Mouse (Mus musculus) retina, adult 2 months (tissue): ENCODE data around the gene Hlf.

Experiments
- DNase-seq: peaks from one replicate; pipeline ENCODE4 v3.0.0-alpha.2; 2012; ENCODE audit warnings: low read depth, low spot score

Gene Hlf

DNA sequence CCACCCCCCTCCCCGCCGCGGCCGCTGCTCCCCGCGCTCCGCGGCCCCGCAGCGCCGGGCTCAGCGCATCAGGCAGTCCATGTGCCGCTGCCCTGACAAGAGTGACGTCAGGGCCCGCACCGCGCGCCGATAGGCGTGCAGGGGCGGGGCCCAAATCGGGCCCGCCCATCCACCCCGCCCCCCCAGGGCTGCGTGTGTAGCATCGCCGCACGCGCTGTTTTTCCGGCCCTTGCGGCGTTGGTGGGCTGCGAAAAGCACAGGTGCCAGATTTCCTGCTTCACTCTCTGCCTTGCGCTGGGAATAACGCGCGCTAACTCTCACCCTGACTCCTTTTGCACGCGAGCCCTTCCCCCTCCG lies at the start of gene Hlf:
Gene Hlf, minus strand, starts transcription at position 79 of the 357 bp plus-strand sequence.
- peak; percentile 91 for DNase-seq

DNA sequence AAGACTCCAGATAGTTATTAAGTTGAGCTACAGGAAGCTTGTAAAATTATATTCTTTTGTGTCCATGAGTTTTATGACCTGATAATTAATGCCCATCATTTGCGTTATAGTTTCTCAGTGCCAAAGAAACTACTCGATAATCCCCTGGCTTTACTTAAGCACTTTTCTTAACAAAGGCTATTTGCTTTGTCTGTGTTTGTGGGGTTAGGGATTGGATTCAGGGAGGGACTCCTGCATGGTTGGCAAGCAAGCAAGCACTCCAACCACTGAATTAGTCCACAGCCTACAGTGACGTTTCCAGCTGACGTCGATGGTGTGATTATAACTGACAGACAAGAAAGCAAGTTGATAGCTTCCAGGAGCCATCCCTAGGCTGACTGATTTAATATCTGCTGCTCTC lies 48.1 kb upstream of the Hlf start:
- no peak for DNase-seq

DNA sequence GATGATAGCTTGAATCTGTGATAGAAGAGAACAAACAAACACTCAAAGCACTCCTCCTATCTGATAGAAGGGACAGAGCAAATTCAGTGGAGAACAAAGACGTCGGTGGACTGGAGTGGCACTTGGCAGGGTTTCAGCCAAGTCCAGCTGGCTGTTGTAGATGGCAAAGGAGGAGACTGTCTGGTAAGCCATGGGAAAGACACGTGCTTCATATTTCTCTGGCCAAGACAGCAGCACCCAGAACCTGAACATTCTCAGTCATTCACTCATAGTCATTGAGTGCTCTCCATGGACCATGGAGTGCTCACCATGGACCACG lies 34.5 kb upstream of the Hlf start:
- no peak for DNase-seq

DNA sequence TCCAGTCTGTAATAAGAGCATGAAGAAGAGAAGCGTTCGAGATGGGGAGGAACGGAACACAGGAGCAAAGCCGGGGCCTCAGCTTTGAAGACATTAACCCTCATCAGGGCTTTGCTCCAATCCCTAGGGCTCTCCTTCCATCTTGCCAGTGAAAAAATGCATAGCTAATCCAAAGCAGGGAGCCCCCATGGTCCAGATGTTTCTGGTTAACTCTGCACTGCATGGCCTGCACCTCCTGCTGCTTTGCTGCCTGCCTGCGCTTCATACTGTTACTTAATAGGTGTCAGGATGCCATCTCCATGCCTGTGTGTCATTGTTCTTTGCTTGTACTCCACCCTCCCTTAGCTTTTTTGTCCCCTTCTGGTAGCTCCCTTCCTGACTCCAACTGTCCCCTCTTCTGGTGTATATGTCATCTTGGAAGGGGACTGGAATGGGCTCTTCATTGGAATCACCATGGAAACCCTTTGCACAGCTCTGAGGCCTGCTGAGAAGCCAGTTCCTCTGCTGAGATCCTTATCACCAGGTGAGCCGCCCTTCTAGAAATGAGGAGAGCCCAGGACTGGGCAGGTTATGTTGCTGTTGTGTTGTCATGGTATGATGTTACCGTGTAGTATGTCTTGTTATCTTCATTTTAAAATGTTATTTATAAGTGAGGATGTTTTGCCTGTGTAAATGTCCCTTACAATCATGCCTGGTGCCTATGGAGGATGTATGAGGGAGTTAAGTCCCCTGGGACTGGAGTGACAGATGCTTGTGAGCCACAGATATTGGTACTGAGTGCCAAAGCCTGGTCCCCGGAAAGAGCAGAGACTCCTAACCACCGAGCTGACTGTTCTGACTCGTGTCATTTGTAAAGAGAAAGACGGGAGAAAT lies 33.9 kb upstream of the Hlf start:
- DNase-seq = no peak

DNA sequence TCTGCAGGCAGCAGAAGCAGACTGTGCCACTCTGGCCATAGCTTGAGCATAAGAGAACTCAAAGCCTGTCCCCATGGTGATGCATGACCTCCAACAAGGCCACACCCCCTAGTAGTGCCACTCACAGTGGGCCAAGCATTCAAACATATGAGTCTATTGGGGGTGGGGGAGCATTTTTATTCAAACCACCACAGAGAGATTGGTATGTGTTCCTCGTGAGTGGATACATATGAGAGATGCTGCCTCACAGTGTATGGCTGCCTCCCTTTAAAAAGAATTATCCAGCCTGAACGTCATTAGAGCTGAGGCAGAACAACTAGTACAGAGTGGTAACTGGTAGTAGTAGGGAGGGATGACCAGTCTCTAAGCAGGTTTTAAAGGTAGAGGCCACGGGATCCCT lies 33.2 kb upstream of the Hlf start:
- DNase-seq = no peak

DNA sequence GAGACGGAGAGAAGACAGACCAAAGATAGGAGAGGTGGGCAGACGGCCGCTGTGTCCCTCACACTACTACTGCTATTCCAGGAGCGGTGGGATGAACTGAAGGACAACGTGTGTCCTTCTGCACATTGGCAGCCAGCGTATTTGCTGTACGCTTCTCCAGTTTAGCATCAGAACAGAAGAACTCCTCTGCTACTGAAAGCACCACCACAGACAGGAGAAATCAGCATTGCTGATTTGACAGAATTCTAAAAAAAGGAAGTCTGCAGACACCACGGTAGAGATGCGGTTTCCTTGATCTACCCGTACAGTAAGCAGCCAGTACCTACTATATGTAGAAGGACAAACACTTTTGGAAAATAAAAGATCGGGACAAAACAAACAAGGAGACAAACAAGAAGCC lies 29.0 kb upstream of the Hlf start:
- DNase-seq = no peak

DNA sequence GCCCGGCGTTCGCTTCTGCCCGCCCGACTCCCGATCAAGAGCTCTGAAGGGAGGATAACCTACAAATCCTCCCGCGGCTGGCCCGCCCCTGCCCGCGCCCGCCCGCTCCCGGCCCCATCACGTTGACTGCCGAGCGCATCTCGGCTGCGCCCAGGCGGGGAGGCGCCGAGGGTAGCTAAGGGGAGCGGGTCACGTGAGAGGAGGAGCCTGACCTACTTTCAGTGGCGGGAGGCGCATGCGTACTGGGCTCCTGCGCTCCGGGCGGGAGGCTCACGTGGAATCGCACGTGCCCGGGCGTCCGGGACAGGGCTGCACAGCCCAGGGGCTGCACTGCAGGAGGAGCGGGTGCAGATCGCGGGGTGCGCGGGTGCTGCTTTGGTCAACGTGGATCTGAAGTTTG lies 27.2 kb upstream of the Hlf start:
- peak; percentile 95 for DNase-seq

DNA sequence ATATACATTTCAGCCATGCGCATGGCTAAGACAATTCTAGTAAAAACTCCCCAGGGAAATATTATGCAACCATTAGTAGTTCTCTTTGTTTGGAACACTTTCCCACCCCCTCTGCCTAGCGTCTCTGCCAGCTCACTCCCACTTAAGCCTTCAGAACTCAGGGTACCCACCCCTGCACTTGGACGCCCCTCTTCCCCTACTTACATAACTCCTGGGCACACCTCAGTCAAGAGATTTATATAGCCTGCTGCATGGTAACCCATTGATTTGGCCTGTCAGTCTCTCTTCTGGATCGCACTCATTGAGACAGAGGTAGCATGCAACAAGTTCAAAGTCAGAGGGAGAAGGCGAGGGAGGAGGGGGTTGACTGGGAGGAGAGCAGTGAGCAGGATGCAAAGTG lies 26.3 kb upstream of the Hlf start:
- no peak for DNase-seq

DNA sequence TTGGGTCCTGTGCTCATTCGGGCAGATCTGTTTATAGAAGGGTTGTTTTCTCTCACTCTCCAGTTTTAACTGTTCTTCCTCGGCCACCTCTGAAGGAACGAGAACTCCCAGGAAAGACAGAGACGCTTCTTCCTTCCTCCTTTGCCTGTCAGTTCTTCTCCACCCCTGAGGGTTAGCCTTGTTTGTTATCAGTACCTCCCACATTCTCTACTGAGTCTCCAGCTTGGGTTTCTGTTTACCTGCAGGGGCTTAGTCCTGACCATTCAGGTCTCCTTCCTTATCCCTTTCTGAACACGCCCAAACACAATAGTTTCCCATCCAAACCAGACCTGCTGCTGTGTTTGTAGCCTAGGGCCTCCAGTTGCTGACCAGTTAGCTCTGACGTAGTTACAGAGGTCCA lies 8.2 kb upstream of the Hlf start:
- no peak for DNase-seq

DNA sequence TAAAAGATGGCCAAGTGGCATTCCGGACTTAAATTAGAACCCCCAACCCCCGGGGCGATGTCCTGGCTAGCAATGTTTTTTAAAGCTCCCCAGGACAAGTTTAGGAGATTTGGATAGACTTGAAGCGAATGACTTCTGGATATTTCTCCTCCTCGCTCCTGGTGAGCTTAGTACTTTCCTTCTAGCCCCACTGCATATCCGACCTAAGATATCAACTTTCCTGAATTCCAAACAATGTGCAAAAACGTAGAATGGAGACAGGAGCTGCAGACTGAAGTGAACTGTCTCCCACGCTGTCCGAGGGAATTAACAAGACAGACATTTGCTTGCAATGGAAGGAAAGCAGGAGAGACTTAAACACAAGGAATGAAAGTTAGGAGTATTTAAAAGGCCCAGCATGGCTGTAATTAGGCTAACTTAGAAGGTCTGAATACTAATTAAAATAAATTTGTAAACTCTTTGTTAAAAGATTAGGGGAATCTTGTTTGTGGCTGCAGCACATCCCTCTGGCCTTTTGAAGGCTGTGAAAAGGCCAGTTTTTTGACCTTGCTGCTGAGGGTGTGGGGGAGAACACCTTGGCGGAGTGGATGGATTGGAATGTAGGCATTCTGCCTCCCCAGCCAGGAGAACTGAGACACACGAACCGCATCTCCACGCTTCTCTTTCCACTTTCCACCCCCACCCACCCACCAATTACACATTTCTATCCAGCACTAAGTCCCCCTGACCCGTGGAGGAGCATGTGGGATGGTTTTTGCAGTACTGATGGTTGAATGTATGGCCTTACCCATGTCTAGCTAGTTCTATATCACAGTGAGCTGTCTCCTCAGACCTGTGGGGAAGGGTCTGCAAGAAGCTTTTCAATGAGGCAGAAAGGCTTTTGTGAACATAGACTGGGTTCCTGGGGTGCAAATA lies 833 bp upstream of the Hlf start:
- no peak for DNase-seq

DNA sequence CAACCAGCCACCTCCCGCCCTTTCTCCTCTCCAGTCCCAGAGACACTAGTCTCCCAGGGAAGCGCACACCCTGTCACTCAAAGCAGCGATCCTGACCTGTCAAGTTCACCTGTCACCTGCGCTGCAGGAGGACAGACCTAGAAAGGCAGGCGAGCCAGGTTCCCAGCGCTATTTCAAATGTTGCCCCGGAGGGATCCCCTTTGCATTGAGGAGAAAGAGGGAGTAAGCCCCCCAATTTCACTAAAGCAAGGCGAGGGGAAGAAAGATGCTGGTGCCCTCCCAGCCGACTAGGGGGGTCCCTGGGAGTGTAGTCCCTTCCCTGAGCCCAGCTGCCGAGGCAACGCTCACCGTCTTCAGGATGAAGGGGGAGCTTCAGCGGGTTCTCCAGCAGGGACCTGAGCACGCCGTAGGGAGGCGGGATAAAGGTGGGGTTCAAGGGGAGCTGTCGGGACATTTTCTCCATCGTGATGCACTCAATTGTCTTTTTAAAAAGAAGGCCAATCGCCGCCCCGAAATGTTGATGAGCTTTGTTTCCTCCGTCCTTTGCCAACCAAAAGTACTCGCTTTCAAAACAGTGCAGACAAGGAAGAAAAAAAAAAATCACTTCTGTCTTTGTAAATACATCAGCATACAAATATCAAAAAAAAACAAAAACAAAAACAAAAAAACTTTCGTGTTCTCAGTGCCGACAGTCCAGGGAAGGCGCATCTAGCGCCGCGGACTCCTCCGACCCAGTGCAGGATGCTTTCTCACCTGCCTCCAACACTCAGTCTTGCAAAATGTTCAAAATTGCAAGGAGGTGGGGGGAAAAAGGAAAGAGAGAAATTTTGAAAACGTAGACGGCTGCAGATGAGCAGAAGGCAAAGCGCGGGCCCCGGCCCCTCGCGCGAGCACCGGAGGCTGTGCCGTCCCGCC lies 536 bp downstream of the Hlf start:
- no peak for DNase-seq

DNA sequence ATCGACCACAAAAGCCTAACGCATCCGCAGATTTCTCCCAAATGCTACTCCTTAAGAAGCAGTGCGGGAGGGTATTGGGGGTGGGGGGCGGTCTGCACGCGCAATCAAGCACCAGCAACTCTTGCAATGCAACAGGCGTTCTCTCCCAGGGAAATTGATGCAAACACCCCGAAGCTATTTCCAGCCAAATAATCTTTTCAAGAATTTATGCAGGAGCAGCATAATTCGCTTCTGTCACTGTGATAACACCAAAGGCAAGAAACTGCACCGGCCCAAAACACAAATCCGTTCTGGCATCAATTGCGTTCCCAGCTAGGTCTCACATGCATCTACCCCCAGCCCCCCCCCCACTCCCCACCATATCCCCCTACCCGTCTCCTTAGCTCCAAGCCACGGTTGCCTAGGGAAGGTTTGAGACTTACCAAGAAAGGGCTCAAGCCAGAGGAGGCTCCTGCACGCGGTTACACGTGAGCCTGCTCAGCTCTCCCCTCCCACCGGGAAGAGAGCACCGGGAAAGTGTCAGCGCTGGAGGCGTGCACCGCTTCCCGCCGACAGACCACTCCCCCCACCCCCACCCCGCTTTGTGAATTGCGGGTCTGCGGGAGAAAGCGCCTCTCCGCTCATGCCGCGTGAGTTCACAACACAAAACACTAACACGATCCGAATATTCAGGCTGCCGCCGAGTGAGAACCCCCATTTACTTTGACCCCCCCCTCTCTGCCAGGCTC lies 1.4 kb downstream of the Hlf start:
- DNase-seq = no peak

DNA sequence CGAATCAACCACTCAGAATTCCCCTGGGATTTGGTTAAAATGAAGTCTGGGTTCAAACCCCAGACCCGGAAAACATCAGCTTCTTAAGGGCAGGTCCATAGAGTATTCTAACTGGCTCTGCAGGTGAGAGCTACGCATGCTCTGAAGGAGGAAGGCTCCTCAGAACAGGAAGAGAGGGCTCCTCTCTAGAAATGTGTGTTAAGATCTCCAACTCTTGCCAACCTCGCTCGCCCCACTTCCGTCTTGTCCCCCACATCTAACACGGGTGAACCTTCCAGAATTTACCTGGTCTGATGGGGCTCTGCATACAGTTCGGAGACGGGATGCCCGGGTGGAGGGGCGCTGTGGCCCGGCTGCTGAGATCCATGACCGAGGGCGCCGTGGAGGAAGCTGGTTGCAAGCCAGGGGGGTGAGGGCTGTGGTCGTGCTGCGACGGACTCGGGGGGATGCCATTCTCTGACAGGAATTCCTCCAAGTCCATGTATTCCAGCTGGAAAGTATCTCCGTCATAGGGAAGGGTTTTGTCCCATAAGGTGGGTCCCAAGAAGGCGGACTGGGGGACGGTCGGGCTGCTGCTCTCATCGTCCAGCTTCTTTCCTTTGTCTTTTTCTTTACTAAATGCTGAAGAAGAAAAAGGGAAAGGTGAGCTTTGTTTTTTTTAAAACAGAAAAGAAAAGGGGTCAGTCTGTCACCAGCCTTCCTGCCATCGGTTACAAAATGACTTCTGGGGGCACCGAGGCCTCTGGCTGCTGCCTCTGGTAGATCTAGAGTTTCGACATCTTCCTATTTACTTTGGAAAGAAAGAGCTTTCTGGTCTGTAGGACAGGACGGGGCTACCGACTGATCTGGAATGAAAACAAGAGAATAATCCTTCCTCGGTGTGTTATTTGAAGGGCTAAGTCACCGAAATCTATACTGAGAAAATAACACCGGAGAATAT lies 2.9 kb downstream of the Hlf start:
- DNase-seq = no peak

DNA sequence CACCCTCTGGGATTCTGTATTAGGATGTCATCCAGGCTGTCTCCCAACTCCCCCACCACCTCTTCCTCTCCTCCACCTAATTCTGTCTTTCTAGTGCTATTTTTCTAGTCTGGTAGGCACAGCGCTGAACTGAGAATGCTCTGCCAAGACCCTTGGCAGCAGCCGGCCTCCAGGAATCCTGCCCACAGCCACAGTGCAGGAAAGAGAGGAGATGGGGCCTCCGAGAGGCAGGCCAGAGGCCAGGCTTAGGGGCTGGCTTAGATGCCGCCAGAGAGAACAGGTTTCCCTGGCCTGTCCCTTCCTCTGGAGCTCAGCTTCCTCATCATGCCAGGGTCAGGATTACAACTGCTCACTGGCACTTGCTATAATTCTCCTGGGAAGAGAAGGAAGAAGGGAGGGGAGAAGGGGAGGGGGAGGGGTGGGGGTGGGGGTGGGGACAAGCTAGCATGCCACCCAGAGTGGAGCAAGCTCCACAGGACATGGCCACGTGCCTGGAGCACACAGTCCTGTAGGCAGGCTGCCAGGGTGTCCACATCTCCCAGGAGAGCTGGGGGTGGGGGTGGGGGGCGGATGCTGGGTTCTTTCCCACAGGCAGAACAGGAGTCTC lies 8.6 kb downstream of the Hlf start:
- DNase-seq = no peak

DNA sequence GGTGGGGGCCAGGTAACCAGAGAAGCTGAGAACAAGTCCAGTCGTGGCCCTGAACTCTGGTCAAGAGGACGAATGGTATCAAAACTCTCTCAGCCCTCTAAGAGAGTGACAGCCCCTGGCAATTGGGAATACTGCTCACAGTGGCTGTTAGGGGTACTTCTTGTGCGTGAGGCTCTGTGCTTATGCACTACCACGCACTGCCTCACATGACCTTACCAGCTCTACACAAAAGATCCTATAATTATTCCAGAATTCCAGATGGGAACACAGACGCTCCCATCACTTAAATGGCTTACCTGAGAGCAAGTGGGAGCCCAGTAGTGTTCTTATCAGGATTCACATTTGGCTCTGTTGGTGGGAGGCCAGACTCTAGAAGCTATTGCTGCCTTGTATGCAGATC lies 9.6 kb downstream of the Hlf start:
- no peak for DNase-seq

DNA sequence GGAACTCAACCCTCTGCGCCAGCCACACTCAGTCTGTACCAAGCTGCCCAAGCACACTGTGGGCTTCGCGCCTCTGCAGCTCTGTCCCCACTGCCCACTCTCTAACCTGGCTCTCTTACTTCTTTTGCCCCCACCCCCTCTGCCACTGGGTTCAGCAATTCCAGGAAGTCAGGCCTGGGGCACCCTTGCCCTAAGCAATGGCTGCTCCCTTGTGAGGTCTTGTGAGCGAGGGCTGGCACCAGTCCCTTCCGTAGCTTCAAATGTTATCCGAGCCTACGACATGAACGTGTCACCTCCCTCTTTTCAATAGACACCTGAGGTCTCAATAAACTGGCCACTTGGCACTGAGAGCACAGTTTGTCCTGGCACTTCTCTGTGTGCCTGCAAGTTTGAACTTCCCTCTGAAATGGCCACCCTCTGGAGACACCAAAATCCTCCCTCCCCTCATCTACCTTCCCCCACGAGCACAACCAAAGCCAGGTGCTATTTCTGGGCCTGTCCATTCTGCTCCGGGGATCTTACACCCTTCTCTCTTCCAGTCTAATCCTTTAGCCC lies 10.5 kb downstream of the Hlf start:
- DNase-seq = no peak

DNA sequence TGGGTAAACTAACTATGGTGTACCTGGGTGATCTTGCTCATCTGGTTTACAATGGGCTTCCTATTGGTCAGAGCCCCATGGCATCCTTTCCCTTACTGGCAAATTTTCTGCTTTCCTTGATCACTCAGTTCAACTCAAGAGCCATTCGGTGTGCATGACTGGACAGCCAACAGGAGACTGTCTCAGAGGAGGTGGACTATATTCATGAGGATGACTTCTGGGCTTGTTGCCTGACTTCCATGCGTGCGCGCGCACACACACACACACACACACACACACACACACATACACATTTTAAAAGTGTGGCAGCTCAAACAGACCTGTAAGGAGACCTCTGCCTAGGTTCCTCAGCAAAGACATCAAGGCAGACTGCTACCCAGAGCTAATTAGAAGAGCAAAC lies 12.7 kb downstream of the Hlf start:
- DNase-seq = no peak

DNA sequence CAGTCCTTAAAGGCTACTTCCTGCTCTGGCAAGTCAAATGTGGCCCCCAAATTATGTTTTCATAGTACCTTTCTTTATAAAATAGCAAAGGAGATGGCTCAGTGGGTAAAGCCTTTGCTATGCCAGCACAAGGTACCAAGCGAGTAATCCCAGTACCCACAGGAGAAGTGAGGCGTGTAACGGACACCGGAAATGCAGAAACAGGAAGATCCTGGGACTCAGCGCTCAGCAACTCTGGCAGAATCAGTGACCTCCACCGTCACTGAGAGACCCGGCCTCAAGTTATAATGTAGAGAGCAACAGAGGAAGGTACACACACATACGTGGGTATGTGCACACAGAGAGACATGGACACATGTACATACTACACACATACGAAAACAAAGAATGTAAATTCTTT lies 14.3 kb downstream of the Hlf start:
- no peak for DNase-seq

DNA sequence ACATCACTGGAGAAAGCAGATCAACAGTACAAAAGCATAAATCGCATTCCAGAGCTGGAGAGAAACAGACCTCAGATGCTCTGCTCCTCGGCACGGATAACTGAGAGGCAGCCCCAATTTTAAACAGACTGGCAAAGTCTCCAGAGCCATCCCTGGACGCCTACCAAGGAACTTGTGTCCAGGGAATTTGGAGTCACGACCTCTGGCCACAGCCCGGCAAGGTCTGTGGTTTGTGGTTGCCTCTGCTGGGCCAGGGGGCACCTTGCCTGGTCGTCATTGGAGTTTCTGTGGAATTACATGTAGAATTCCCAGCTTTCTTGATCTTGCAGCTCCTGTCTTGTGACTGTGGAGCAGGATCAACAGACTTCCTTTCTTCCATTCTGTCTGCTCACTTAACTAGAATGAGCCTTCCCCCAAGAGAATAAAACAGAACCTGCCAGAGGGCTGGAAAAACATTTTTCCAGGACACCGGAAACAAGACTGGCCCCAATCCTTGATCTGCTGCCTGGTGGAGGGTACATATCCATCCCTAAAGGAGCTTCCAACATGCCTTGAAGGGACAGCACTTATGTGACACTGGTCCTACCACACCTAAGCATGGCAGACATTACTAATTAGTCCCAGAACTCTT lies 19.1 kb downstream of the Hlf start:
- DNase-seq = no peak
